Mouse (Mus musculus) CH12.LX (cell line): ENCODE measurements at regions not wholly inside any gene's neighbourhood (a gene's known extent, or its start where the extent isn't known, plus 50 kb on each side); places are given as distances from the start of the nearest gene placed in this dataset.

Source experiments
- MYC ChIP-seq: IDR thresholded peaks from 2 replicates; pipeline ENCODE4 v1.6.1; 2011; ENCODE audit warnings: low read depth, mild to moderate bottlenecking, improper control_type of control experiment, low read length
- POLR2A ChIP-seq: IDR thresholded peaks from 2 replicates; pipeline ENCODE4 v1.6.1; 2011; ENCODE audit warnings: low read depth, mild to moderate bottlenecking, improper control_type of control experiment, low read length
- TBP ChIP-seq: conservative IDR thresholded peaks from 2 replicates; pipeline ENCODE4 v1.6.1; 2011; ENCODE audit warnings: low read depth, low read length, improper control_type of control experiment

DNA sequence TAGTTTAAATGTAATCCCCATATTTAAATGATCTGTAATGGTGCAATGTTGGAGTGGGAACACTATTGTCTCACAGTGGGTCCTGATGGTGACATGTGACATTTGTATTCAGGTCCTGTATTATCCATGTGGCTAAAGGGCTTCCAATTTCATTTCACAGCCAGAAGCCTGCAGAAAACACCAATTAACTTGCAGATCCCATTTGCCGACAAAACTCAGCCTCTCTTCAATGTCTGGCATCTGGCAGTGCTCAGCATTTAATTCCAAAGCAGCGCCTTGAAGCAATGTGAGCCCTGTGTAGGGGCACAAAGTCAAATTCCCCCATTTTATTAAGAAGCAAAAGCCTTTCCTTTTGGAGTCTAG, 277.0 kb upstream of the Smim15 start:
- TF ChIP-seq TBP (no peak), POLR2A (no peak), MYC (no peak)
